Mouse (Mus musculus): ENCODE measurements around the gene Gm10722. TPM values are rescaled to one million over a fixed set of nuclear protein-coding genes. Genes with fewer than 3 reads are reported as not detected.
"Not testable (repeated sequence)": the region's sequence is repeated elsewhere in the genome, so short reads cannot be mapped to it uniquely, and the experiment has no call there.

The Gm10722 gene
- polyA plus RNA-seq, 1 experiment: not detected

DNA sequence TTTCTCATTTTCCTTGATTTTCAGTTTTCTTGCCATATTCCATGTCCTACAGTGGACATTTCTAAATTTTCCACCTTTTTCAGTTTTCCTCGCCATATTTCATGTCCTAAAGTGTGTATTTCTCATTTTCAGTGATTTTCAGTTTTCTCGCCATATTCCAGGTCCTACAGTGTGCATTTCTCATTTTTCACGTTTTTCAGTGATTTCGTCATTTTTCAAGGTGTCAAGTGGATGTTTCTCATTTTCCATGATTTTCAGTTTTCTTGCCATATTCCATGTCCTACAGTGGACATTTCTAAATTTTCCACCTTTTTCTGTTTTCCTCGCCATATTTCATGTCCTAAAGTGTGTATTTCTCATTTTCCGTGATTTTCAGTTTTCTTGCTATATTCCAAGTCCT is 24.9 kb downstream of the Gm10722 start:
- not testable (repeated sequence) for H3K27ac ChIP-seq (ENCODE audit: insufficient read depth, low read length); H3K4me3 ChIP-seq (ENCODE audit: extremely low read depth, insufficient read depth, insufficient read length); H3K4me1 ChIP-seq (ENCODE audit: control insufficient read depth, insufficient read depth, insufficient read length); H3K36me3 ChIP-seq (ENCODE audit: control insufficient read depth, insufficient read depth, low read length); H3K27me3 ChIP-seq (ENCODE audit: control insufficient read depth, insufficient read depth, low read length)
- peak in 1 of 2 experiments; percentile 72 for DNase-seq (ENCODE audit: low read depth in 1 of 2, low spot score in 2 of 2)
- WGBS: 71% methylated on average over 5 of the region's 6 CpGs

DNA sequence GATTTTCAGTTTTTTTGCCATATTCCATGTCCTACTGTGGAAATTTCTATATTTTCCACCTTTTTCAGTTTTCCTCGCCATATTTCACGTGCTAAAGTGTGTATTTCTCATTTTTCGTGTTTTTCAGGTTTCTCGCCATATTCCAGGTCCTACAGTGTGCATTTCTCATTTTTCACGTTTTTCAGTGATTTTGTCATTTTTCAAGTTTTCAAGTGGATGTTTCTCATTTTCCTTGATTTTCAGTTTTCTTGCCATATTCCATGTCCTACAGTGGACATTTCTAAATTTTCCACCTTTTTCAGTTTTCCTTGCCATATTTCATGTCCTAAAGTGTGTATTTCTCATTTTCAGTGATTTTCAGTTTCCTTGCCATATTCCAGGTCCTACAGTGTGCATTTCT is 25.4 kb downstream of the Gm10722 start:
- H3K27ac ChIP-seq (ENCODE audit: insufficient read depth, low read length); H3K27me3 ChIP-seq (ENCODE audit: control insufficient read depth, insufficient read depth, low read length); H3K4me1 ChIP-seq (ENCODE audit: control insufficient read depth, insufficient read depth, insufficient read length); H3K36me3 ChIP-seq (ENCODE audit: control insufficient read depth, insufficient read depth, low read length); DNase-seq (ENCODE audit: low read depth in 1 of 2, low spot score in 2 of 2); H3K4me3 ChIP-seq (ENCODE audit: extremely low read depth, insufficient read depth, insufficient read length): not testable (repeated sequence)
- whole genome bisulfite sequencing: 79% methylated on average over 5 of the region's 5 CpGs

DNA sequence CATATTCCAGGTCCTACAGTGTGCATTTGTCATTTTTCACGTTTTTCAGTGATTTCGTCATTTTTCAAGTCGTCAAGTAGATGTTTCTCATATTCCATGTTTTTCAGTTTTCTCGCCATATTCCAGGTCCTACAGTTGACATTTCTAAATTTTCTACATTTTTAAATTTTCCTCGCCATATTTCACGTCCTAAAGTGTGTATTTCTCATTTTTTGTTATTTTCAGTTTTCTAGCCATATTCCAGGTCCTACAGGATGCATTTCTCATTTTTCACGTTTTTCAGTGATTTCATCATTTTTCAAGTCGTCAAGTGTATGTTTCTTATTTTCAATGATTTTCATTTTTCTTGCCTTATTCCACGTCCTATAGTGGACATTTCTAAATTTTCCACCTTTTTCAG is 26.0 kb downstream of the Gm10722 start:
- not testable (repeated sequence) for H3K4me3 ChIP-seq (ENCODE audit: extremely low read depth, insufficient read depth, insufficient read length); DNase-seq (ENCODE audit: low read depth in 1 of 2, low spot score in 2 of 2); H3K4me1 ChIP-seq (ENCODE audit: control insufficient read depth, insufficient read depth, insufficient read length); H3K27me3 ChIP-seq (ENCODE audit: control insufficient read depth, insufficient read depth, low read length); H3K36me3 ChIP-seq (ENCODE audit: control insufficient read depth, insufficient read depth, low read length); H3K27ac ChIP-seq (ENCODE audit: insufficient read depth, low read length)
- 68% methylated on average over 9 of the region's 9 CpGs for WGBS

DNA sequence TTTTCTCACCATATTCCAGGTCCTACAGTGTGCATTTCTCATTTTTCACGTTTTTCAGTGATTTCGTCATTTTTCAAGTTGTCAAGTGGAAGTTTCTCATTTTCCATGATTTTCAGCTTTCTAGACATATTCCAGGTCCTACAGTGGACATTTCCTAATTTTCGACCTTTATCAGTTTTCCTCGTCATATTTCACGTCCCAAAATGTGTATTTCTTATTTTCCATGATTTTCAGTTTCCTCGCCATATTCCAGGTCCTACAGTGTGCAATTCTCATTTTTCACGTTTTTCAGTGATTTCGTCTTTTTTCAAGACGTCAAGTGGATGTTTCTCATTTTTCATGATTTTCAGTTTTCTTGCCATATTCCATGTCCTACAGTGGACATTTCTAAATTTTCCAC is 26.5 kb downstream of the Gm10722 start:
- not testable (repeated sequence) for H3K27ac ChIP-seq (ENCODE audit: insufficient read depth, low read length); H3K36me3 ChIP-seq (ENCODE audit: control insufficient read depth, insufficient read depth, low read length); H3K27me3 ChIP-seq (ENCODE audit: control insufficient read depth, insufficient read depth, low read length); H3K4me3 ChIP-seq (ENCODE audit: extremely low read depth, insufficient read depth, insufficient read length); H3K4me1 ChIP-seq (ENCODE audit: control insufficient read depth, insufficient read depth, insufficient read length)
- peak in 1 of 2 experiments; percentile 64 for DNase-seq (ENCODE audit: low read depth in 1 of 2, low spot score in 2 of 2)
- 72% methylated on average over 9 of the region's 9 CpGs for WGBS

DNA sequence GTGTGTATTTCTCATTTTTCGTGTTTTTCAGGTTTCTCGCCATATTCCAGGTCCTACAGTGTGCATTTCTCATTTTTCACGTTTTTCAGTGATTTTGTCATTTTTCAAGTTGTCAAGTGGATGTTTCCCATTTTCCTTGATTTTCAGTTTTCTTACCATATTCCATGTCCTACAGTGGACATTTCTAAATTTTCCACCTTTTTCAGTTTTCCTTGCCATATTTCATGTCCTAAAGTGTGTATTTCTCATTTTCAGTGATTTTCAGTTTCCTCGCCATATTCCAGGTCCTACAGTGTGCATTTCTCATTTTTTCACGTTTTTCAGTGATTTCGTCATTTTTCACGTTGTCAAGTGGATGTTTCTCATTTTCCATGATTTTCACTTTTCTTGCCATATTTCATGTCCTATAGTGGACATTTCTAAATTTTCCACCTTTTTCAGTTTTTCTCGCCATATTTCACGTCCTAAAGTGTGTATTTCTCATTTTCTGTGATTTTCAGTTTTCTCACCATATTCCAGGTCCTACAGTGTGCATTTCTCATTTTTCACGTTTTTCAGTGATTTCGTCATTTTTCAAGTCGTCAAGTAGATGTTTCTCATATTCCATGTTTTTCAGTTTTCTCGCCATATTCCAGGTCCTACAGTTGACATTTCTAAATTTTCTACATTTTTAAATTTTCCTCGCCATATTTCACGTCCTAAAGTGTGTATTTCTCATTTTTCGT is 28.7 kb downstream of the Gm10722 start:
- not testable (repeated sequence) for H3K36me3 ChIP-seq (ENCODE audit: control insufficient read depth, insufficient read depth, low read length)
- DNase-seq (ENCODE audit: low read depth in 1 of 2, low spot score in 2 of 2): peak in 1 of 2 experiments; percentile 30
- WGBS: 65% methylated on average over 14 of the region's 16 CpGs

DNA sequence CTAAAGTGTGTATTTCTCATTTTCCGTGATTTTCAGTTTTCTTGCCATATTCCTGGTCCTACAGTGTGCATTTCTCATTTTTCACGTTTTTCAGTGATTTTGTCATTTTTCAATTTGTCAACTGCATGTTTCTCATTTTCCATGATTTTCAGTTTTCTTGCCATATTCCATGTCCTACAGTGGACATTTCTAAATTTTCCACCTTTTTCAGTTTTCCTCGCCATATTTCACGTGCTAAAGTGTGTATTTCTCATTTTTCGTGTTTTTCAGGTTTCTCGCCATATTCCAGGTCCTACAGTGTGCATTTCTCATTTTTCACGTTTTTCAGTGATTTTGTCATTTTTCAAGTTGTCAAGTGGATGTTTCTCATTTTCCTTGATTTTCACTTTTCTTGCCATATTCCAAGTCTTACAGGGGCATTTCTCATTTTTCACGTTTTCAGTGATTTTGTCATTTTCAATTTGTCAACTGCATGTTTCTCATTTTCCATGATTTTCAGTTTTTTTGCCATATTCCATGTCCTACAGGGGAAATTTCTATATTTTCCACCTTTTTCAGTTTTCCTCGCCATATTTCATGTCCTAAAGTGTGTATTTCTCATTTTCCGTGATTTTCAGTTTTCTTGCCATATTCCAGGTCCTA is 30.1 kb downstream of the Gm10722 start:
- DNase-seq (ENCODE audit: low read depth in 1 of 2, low spot score in 2 of 2): peak in 1 of 2 experiments; percentile 99
- not testable (repeated sequence) for H3K4me1 ChIP-seq (ENCODE audit: control insufficient read depth, insufficient read depth, insufficient read length); H3K4me3 ChIP-seq (ENCODE audit: extremely low read depth, insufficient read depth, insufficient read length); H3K27ac ChIP-seq (ENCODE audit: insufficient read depth, low read length); H3K27me3 ChIP-seq (ENCODE audit: control insufficient read depth, insufficient read depth, low read length); H3K36me3 ChIP-seq (ENCODE audit: control insufficient read depth, insufficient read depth, low read length)
- WGBS: 58% methylated on average over 2 of the region's 10 CpGs

More for the DNA sequence above, 28.7 kb downstream of the Gm10722 start:
- H3K27me3 ChIP-seq (ENCODE audit: control insufficient read depth, insufficient read depth, low read length); H3K27ac ChIP-seq (ENCODE audit: insufficient read depth, low read length); H3K4me1 ChIP-seq (ENCODE audit: control insufficient read depth, insufficient read depth, insufficient read length); H3K4me3 ChIP-seq (ENCODE audit: extremely low read depth, insufficient read depth, insufficient read length): not testable (repeated sequence)

DNA sequence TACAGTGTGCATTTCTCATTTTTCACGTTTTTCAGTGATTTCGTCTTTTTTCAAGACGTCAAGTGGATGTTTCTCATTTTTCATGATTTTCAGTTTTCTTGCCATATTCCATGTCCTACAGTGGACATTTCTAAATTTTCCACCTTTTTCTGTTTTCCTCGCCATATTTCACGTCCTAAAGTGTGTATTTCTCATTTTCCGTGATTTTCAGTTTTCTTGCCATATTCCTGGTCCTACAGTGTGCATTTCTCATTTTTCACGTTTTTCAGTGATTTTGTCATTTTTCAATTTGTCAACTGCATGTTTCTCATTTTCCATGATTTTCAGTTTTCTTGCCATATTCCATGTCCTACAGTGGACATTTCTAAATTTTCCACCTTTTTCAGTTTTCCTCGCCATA is 33.6 kb downstream of the Gm10722 start, which contains the start of gene Gm17535:
Gene Gm17535 (plus strand): TSS at position 301 of the 400 bp plus-strand sequence.
- H3K4me3 ChIP-seq (ENCODE audit: extremely low read depth, insufficient read depth, insufficient read length); H3K27me3 ChIP-seq (ENCODE audit: control insufficient read depth, insufficient read depth, low read length); H3K36me3 ChIP-seq (ENCODE audit: control insufficient read depth, insufficient read depth, low read length); H3K27ac ChIP-seq (ENCODE audit: insufficient read depth, low read length); DNase-seq (ENCODE audit: low read depth in 1 of 2, low spot score in 2 of 2); H3K4me1 ChIP-seq (ENCODE audit: control insufficient read depth, insufficient read depth, insufficient read length): not testable (repeated sequence)
- 81% methylated on average over 1 of the region's 8 CpGs for WGBS

DNA sequence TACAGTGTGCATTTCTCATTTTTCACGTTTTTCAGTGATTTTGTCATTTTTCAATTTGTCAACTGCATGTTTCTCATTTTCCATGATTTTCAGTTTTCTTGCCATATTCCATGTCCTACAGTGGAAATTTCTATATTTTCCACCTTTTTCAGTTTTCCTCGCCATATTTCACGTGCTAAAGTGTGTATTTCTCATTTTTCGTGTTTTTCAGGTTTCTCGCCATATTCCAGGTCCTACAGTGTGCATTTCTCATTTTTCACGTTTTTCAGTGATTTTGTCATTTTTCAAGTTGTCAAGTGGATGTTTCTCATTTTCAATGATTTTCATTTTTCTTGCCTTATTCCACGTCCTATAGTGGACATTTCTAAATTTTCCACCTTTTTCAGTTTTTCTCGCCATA is 35.9 kb downstream of the Gm10722 start, which contains the start of gene Gm10715:
Gene Gm10715 (plus strand): TSS at position 301 of the 400 bp plus-strand sequence.
- not testable (repeated sequence) for H3K27me3 ChIP-seq (ENCODE audit: control insufficient read depth, insufficient read depth, low read length); H3K4me1 ChIP-seq (ENCODE audit: control insufficient read depth, insufficient read depth, insufficient read length); DNase-seq (ENCODE audit: low read depth in 1 of 2, low spot score in 2 of 2); H3K36me3 ChIP-seq (ENCODE audit: control insufficient read depth, insufficient read depth, low read length); H3K4me3 ChIP-seq (ENCODE audit: extremely low read depth, insufficient read depth, insufficient read length); H3K27ac ChIP-seq (ENCODE audit: insufficient read depth, low read length)
- WGBS: 84% methylated on average over 8 of the region's 8 CpGs

DNA sequence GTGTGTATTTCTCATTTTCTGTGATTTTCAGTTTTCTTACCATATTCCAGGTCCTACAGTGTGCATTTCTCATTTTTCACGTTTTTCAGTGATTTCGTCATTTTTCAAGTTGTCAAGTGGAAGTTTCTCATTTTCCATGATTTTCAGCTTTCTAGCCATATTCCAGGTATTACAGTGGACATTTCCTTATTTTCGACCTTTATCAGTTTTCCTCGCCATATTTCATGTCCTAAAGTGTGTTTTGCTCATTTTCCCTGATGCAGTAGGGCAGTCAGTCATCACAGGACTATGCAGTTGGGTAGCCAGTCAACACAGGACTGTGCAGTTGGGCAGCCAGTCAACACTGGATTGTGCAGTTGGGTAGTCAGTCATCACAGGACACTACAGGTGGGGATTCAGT is 37.4 kb downstream of the Gm10722 start:
- WGBS: 71% methylated on average over 4 of the region's 4 CpGs
- DNase-seq (ENCODE audit: low read depth in 1 of 2, low spot score in 2 of 2): peak in 1 of 2 experiments; percentile 27
- not testable (repeated sequence) for H3K27ac ChIP-seq (ENCODE audit: insufficient read depth, low read length)

More for the DNA sequence above, 37.4 kb downstream of the Gm10722 start:
- not testable (repeated sequence) for H3K27me3 ChIP-seq (ENCODE audit: control insufficient read depth, insufficient read depth, low read length); H3K36me3 ChIP-seq (ENCODE audit: control insufficient read depth, insufficient read depth, low read length); H3K4me1 ChIP-seq (ENCODE audit: control insufficient read depth, insufficient read depth, insufficient read length); H3K4me3 ChIP-seq (ENCODE audit: extremely low read depth, insufficient read depth, insufficient read length)
